Mouse (Mus musculus): ENCODE results near the gene Rreb1.
A peak's percentile ranks its signal among the peaks of the same experiment; 100 is the strongest.

Rreb1 gene

GRCm38 (mm10) chr13:37778147-37778593, at the start of gene Rreb1:
Gene Rreb1 (plus strand): TSS chr13:37778400.
- peak; percentile 28 for DNase-seq (ENCODE audit: low read depth, low spot score)

- peak; percentile 23 for DNase-seq (ENCODE audit: low read depth, low spot score)
Observed at GRCm38 (mm10) chr13:37728551-37728950, 49.6 kb upstream of the Rreb1 start.

- DNase-seq (ENCODE audit: low read depth, low spot score) = no peak
Observed at GRCm38 (mm10) chr13:37731914-37732693, 46.1 kb upstream of the Rreb1 start.

DNA sequence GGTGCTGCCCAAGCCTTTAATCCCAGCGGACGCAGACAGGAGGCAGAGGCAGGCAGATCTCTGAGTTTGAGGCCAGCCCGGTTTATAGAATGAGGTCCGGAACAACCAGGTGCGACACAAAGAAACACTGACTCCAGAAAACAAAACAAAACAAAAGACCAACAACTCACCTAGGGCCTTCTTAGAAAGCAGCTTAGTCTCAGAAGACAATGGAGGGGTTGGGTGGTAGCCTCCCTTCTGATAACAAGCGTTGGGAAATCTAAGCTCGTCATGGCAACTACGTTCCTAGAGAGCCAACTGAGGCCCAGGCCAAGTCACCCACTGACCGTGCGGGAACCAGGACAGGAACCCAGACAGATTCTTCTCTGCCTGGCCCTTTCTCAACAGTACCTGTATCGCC, 43.7 kb upstream of the Rreb1 start:
- no peak for DNase-seq (ENCODE audit: low read depth, low spot score)

GRCm38 (mm10) chr13:37740111-37740510, 38.1 kb upstream of the Rreb1 start:
- DNase-seq (ENCODE audit: low read depth, low spot score) = no peak

GRCm38 (mm10) chr13:37740752-37741151, 37.4 kb upstream of the Rreb1 start:
- DNase-seq (ENCODE audit: low read depth, low spot score) = no peak

GRCm38 (mm10) chr13:37742248-37742647, 36.0 kb upstream of the Rreb1 start:
- no peak for DNase-seq (ENCODE audit: low read depth, low spot score)

DNA sequence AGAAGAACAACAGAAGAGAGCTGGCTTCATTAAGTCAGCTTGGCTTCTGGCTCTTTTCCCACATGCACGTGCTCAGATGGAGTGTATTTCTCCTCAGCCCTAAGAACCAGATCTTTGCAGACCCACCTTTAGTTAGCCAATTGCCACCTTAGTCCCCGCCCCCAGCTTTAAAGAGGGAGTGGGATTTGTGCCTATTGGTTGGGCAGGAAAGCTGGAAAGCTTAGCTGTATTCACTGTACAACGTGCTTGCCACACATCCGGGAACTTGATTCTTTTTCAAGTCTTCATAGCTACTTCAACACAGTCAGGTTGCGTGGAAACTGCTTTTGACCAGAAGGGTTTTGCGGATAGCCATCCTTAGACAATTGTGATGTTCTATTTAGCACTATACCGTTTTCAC, 30.7 kb upstream of the Rreb1 start:
- no peak for DNase-seq (ENCODE audit: low read depth, low spot score)

- peak; percentile 66 for DNase-seq (ENCODE audit: low read depth, low spot score)
Observed at GRCm38 (mm10) chr13:37749485-37749884, 28.7 kb upstream of the Rreb1 start.

- DNase-seq (ENCODE audit: low read depth, low spot score) = peak; percentile 32
Observed at GRCm38 (mm10) chr13:37751154-37751950, 26.8 kb upstream of the Rreb1 start.

- DNase-seq (ENCODE audit: low read depth, low spot score) = no peak
Observed at GRCm38 (mm10) chr13:37759341-37760012, 18.7 kb upstream of the Rreb1 start.

DNA sequence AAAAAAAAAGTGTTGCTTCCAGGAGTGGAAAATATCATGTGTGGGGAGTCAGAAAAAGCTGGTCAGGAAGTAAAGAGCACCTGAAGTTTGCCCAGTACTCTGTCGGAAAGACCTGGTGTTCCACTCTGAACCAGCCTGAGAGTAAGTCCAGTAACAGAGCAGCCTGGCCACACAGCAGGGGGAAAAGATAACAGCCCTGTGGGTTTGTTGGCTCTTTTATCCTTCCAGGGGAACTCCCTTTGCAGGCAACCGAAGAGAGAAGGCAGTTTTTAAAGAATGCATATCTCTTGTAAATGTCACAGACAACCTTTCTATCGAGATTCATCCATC, 18.2 kb upstream of the Rreb1 start:
- DNase-seq (ENCODE audit: low read depth, low spot score) = no peak

DNA sequence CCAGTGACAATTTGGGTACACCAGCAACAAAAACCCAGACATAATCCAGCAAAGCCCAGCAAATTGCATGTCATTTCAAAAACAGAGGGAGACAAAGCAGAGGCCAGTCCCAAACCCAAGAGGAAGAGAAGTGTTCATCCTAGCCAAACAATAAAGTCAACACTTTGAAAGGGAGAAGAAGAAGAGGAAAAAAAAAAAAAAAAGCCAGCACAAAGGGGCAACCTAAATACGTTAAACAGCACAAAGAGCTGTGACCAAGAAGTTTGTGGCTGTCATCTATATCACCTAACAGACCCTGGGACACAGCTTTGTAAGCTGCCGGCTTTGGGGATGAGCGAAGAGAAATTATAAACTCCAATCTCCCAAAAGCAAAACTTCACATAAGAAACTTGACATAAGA, 17.8 kb upstream of the Rreb1 start:
- no peak for DNase-seq (ENCODE audit: low read depth, low spot score)

DNA sequence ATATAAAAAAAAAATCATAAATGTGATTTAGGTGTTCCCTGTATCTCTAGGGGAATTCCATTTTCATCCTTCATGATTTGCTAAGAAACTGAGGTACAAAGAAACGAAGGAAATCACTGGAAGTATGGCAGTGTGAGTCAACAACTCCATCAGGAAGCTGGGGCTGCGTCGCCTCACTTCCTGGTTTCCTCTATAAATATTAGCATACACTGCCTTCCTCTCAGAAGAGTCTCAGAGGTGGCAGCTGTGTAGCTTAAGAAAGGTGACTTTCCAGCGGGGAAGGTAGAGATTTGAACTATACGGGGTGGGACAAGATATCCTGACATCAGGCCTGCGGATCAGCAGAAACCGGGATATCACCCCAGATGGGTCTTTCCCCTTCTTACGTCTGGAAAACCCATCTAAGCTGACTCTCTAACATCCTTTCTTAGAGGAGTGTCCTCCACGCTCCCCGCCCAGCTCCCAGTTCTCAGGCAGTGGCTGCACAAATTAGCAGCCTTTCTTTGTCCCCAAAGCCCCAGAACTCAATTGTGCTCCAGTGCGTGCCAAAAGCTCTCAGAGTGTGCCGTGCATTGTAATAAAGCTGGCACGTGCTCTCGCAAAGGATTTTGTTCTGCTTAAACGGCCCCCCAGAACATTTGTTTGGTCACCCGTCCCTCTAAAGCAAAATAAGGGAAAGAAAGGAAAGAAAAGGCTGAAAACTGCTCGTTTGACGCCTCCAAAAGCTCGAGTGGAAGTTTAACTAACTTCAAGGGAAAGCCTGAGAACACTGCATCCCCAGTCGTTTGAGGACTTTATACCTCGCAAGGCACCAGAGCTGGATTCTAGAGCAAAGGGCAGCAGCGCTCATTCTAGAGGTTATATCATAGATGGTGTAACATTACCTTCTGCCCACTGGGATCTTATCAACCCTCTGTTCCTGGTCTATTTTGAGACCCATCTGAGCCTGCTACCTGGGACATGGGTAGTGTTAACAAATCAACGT, 17.0 kb upstream of the Rreb1 start:
- DNase-seq (ENCODE audit: low read depth, low spot score) = no peak

DNA sequence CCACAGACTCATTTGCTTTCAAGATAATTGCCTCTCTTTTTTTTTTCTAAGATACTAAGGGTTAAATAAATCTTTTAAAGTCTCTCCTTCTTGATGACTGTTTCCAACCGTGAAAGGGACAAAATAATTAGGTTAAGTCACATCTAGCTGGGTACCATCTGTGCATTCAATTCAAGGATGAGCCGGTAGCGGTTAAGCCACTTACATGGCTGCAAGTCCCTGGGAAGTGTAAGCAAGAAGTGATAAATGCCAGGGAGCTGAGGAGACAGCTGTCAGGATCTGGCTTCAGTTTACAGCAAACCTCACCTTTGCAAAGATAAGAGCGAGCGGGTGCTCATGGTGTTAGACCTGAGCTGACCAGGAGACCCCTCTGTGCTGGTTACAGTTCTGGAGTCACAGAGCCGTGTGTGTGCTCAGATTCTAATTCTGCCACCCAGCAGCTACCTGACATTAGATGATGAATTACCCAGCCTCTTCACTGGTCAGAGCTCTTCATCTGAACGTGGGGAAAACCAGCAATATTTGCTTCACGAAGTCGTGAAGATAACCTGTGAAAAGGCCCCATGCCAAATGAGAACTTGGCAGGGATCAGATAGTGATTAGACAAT, 14.3 kb upstream of the Rreb1 start:
- no peak for DNase-seq (ENCODE audit: low read depth, low spot score)

- DNase-seq (ENCODE audit: low read depth, low spot score) = no peak
Observed at GRCm38 (mm10) chr13:37769777-37770176, 8.4 kb upstream of the Rreb1 start.

GRCm38 (mm10) chr13:37773476-37773875, 4.7 kb upstream of the Rreb1 start:
- DNase-seq (ENCODE audit: low read depth, low spot score) = no peak

- no peak for DNase-seq (ENCODE audit: low read depth, low spot score)
Observed at GRCm38 (mm10) chr13:37776675-37777074, 1.5 kb upstream of the Rreb1 start.

GRCm38 (mm10) chr13:37777351-37778146, 651 bp upstream of the Rreb1 start:
- peak; percentile 27 for DNase-seq (ENCODE audit: low read depth, low spot score)
